Mouse (Mus musculus) liver, embryonic 14.5 days (tissue): ENCODE data around the gene Tom1l1. TPM values are rescaled to one million over a fixed set of nuclear protein-coding genes. Genes with fewer than 3 reads are reported as not detected.

Source experiments
- ATAC-seq: fragments of 200-750 bp; cut with Nextera tagmentation; 2 replicates; pipeline ENCODE4 v1.8.0; 2017; ENCODE audit warnings: moderate number of reproducible peaks, mild to moderate bottlenecking, moderate library complexity; ENCODE audit not compliant: insufficient read depth
- DNase-seq, 3 experiments: peaks; one replicate each; pipeline ENCODE4 v3.0.0-alpha.2; 2012 to 2013; ENCODE audit warnings: low read depth in 3 of 3, low spot score in 3 of 3
- H3K27ac ChIP-seq: fragments of 300-500 bp; sonication (generic); 2 replicates; pipeline ENCODE4 v1.5.1; 2014; ENCODE audit warnings: moderate library complexity, mild to moderate bottlenecking, control low read depth, inconsistent platforms
- H3K27me3 ChIP-seq: fragments of 300-500 bp; sonication (generic); 2 replicates; pipeline ENCODE4 v1.6.1; 2014; ENCODE audit warnings: mild to moderate bottlenecking, low read length, moderate library complexity; ENCODE audit not compliant: control insufficient read depth, insufficient read depth
- H3K36me3 ChIP-seq: fragments of 300-500 bp; sonication (generic); replicated peaks from 2 replicates; pipeline ENCODE4 v1.6.1; 2014; ENCODE audit warnings: low read depth; ENCODE audit not compliant: control insufficient read depth, insufficient read depth
- H3K4me1 ChIP-seq, 2 experiments: fragments of 200-500 bp in 1 of 2; fragments of 300-500 bp in 1 of 2; sonication (generic) in 1 of 2; replicated peaks; 2 replicates each; pipeline ENCODE4 v1.6.1; 2012 to 2014; ENCODE audit warnings: antibody characterized with exemption in 1 of 2, inconsistent platforms in 1 of 2, low read length in 1 of 2; ENCODE audit not compliant: control insufficient read depth in 2 of 2, insufficient read depth in 2 of 2
- H3K4me2 ChIP-seq: fragments of 300-500 bp; sonication (generic); 2 replicates; pipeline ENCODE4 v1.6.1; 2014; ENCODE audit warnings: low read depth, mild to moderate bottlenecking, control low read depth, moderate library complexity
- H3K4me3 ChIP-seq, 2 experiments: fragments of 200-500 bp in 1 of 2; fragments of 300-500 bp in 1 of 2; sonication (generic) in 1 of 2; 2 replicates each; pipeline ENCODE4 v1.5.1; 2012 to 2014; ENCODE audit warnings: low read depth in 2 of 2, low read length in 2 of 2, mild to moderate bottlenecking in 2 of 2, control low read depth in 1 of 2, inconsistent platforms in 1 of 2, moderate library complexity in 1 of 2; ENCODE audit not compliant: insufficient read depth in 1 of 2
- H3K9ac ChIP-seq: fragments of 300-500 bp; sonication (generic); replicated peaks from 2 replicates; pipeline ENCODE4 v1.6.1; 2014; ENCODE audit warnings: mild to moderate bottlenecking, control low read depth, moderate library complexity
- H3K9me3 ChIP-seq: fragments of 300-500 bp; sonication (generic); 2 replicates; pipeline ENCODE4 v1.6.1; 2016; ENCODE audit warnings: low read length, mixed read lengths; ENCODE audit not compliant: control insufficient read depth
- CTCF ChIP-seq: IDR thresholded peaks from 2 replicates; pipeline ENCODE4 v1.5.1; 2016; ENCODE audit warnings: antibody characterized with exemption, low read depth, control low read depth
- EP300 ChIP-seq: IDR thresholded peaks from 2 replicates; pipeline ENCODE4 v1.6.1; 2016; ENCODE audit warnings: antibody characterized with exemption, low read depth
- WGBS: fragments of 180-500 bp; shearing (Covaris S2); extraction: QIAGEN DNeasy Blood & Tissue Kit; methylation state at CpG from one replicate; pipeline ENCODE4 v1.1.7; 2014; ENCODE audit not compliant: insufficient replicate concordance; 5-methylcytosine and 5-hydroxymethylcytosine counted together
- polyA plus RNA-seq, 2 experiments: library from polyadenylated mRNA; depleted of rRNA in 1 of 2; stranded (reverse) in 1 of 2; unstranded in 1 of 2; fragments of >200 nt; fragmentation: Nextera tagmentation in 1 of 2; extraction: Ambion mirVana in 1 of 2; gene quantifications; 2 replicates each; pipeline versions ENCODE4 v1.2.1 to v1.2.3; 2012 to 2014

Gene Tom1l1
- polyA plus RNA-seq, 2 experiments: 26.6 to 60.6 TPM

- Histone ChIP-seq H3K9ac (no peak overlapping the region), H3K27me3 (peaks cover 3% of the 10 kb centered on the region; the same call in 1 of the 2 replicates), H3K4me1 (peaks cover 9 to 10% of the 10 kb centered on the region in 2 experiments), H3K4me3 (no peak overlapping the region), H3K36me3 (no peaks in the 10 kb centered on the region), H3K27ac (no peak overlapping the region), H3K4me2 (no peak overlapping the region), H3K9me3 (no peaks in the 10 kb centered on the region)
- TF ChIP-seq CTCF (no peak), EP300 (no peak)
- ATAC-seq: no peak
- 55% methylated on average over 9 of the region's 9 CpGs for whole genome bisulfite sequencing
- DNase-seq: no peak
Observed at GRCm38 (mm10) chr11:90695811-90696210, 7.6 kb upstream of the Tom1l1 start.

GRCm38 (mm10) chr11:90694206-90694605, 6.0 kb upstream of the Tom1l1 start:
- TF ChIP-seq CTCF (no peak), EP300 (no peak)
- Histone ChIP-seq H3K4me3 (no peak overlapping the region), H3K36me3 (no peaks in the 10 kb centered on the region), H3K4me1 (peaks cover 9 to 12% of the 10 kb centered on the region in 2 experiments), H3K4me2 (no peak overlapping the region), H3K27ac (no peak overlapping the region), H3K27me3 (peaks cover 3% of the 10 kb centered on the region; the same call in 1 of the 2 replicates), H3K9ac (no peak overlapping the region), H3K9me3 (no peaks in the 10 kb centered on the region)
- ATAC-seq (no peak), DNase-seq (no peak)
- 44% methylated on average over 4 of the region's 4 CpGs for WGBS

DNA sequence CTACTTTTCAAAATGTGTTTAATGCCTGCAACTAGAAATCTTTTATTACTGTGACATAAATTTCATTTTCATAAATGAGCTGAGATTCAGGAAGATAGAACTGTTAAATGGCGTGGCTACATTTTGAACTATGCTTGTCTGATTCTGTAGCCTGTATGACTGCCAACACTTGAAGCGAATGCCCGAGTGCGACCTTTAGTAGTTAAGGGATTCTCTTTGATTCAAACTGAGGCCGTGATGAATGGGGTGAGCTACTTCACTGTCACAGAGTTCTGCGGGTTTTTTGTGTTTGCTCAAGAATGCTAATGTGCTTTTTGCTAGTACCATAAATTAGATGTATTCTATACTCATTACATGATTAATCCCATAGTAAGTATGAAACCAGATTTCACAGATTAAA, 2.2 kb upstream of the Tom1l1 start:
- DNase-seq (no peak), ATAC-seq (no peak)
- TF ChIP-seq CTCF (no peak), EP300 (no peak)
- Histone ChIP-seq H3K9me3 (no peaks in the 10 kb centered on the region), H3K9ac (no peak overlapping the region), H3K27ac (no peak overlapping the region), H3K4me2 (no peak overlapping the region), H3K4me3 (no peak overlapping the region), H3K4me1 (peaks cover 23 to 28% of the 10 kb centered on the region in 2 experiments), H3K36me3 (no peaks in the 10 kb centered on the region), H3K27me3 (peaks cover 3% of the 10 kb centered on the region; the same call in 1 of the 2 replicates)
- WGBS: 78% methylated on average over 6 of the region's 6 CpGs

- 1% methylated on average over 17 of the region's 17 CpGs for WGBS
- TF ChIP-seq CTCF (no peak), EP300 (no peak)
- Histone ChIP-seq H3K9ac (peak overlapping the region; percentile 85), H3K27me3 (no peaks in the 10 kb centered on the region), H3K4me3 (peak overlapping the region; percentile 87 to 92), H3K9me3 (no peaks in the 10 kb centered on the region), H3K4me2 (peak overlapping the region; percentile 77), H3K36me3 (peaks cover 24% of the 10 kb centered on the region), H3K27ac (peak overlapping the region; percentile 75), H3K4me1 (peaks cover 23 to 35% of the 10 kb centered on the region in 2 experiments)
- ATAC-seq (peak; percentile 79), DNase-seq (no peak)
Observed at GRCm38 (mm10) chr11:90687040-90687439, 1.1 kb downstream of the Tom1l1 start.

- TF ChIP-seq CTCF (no peak), EP300 (no peak)
- Histone ChIP-seq H3K27ac (peak overlapping the region; percentile 75), H3K4me2 (peak overlapping the region; percentile 77), H3K4me1 (peaks cover 20 to 31% of the 10 kb centered on the region in 2 experiments), H3K36me3 (peaks cover 26% of the 10 kb centered on the region), H3K27me3 (no peaks in the 10 kb centered on the region), H3K4me3 (peak overlapping the region; percentile 87 to 92), H3K9ac (peak overlapping the region; percentile 85), H3K9me3 (no peaks in the 10 kb centered on the region)
- DNase-seq: peak in 1 of 3 experiments; percentile 64
- peak; percentile 70 for ATAC-seq
- 58% methylated on average over 13 of the region's 13 CpGs for WGBS
Observed at GRCm38 (mm10) chr11:90686287-90687025, 1.7 kb downstream of the Tom1l1 start.
